Mouse (Mus musculus) limb, embryonic 14.5 days (tissue): ENCODE measurements around the gene Gpt2. TPM values are rescaled to one million over a fixed set of nuclear protein-coding genes. Genes with fewer than 3 reads are reported as not detected.

ENCODE experiments used
- ATAC-seq: fragments of 200-750 bp; cut with Nextera tagmentation; 2 replicates; pipeline ENCODE4 v1.8.0; 2017; ENCODE audit warnings: low read depth, moderate number of reproducible peaks, moderate TSS enrichment; ENCODE audit not compliant: low FRiP score
- DNase-seq: peaks from one replicate; pipeline ENCODE4 v3.0.0-alpha.2; 2015; ENCODE audit warnings: low spot score
- H3K27ac ChIP-seq: fragments of 300-500 bp; sonication (generic); replicated peaks from 2 replicates; pipeline ENCODE4 v1.5.1; 2014; ENCODE audit warnings: low read depth, mild to moderate bottlenecking, low read length, moderate library complexity, mixed read lengths
- H3K27me3 ChIP-seq: fragments of 300-500 bp; sonication (generic); 2 replicates; pipeline ENCODE4 v1.6.1; 2014; ENCODE audit warnings: low read length, mixed read lengths; ENCODE audit not compliant: control insufficient read depth, insufficient read depth
- H3K36me3 ChIP-seq: fragments of 300-500 bp; sonication (generic); 2 replicates; pipeline ENCODE4 v1.6.1; 2014; ENCODE audit warnings: mild to moderate bottlenecking, low read length, moderate library complexity, mixed read lengths; ENCODE audit not compliant: control insufficient read depth, insufficient read depth
- H3K4me1 ChIP-seq: fragments of 300-500 bp; sonication (generic); 2 replicates; pipeline ENCODE4 v1.6.1; 2014; ENCODE audit warnings: antibody characterized with exemption, low read length, mixed read lengths; ENCODE audit not compliant: control insufficient read depth, insufficient read depth
- H3K4me2 ChIP-seq: fragments of 300-500 bp; sonication (generic); replicated peaks from 2 replicates; pipeline ENCODE4 v1.6.1; 2014; ENCODE audit warnings: low read depth, mild to moderate bottlenecking, low read length, moderate library complexity; ENCODE audit not compliant: severe bottlenecking
- H3K4me3 ChIP-seq: fragments of 300-500 bp; sonication (generic); replicated peaks from 2 replicates; pipeline ENCODE4 v1.5.1; 2014; ENCODE audit warnings: low read length
- H3K9ac ChIP-seq: fragments of 300-500 bp; sonication (generic); 2 replicates; pipeline ENCODE4 v1.6.1; 2014; ENCODE audit warnings: mild to moderate bottlenecking, low read depth, low read length, moderate library complexity; ENCODE audit not compliant: severe bottlenecking
- H3K9me3 ChIP-seq: fragments of 300-500 bp; sonication (generic); 2 replicates; pipeline ENCODE4 v1.6.1; 2016; ENCODE audit warnings: low read length; ENCODE audit not compliant: control insufficient read depth
- POLR2A ChIP-seq: fragments of 200-500 bp; IDR thresholded peaks from 2 replicates; pipeline ENCODE4 v1.8.0; 2012; ENCODE audit warnings: inconsistent platforms, mild to moderate bottlenecking, moderate library complexity, borderline replicate concordance; ENCODE audit not compliant: insufficient read depth, insufficient read length; ENCODE audit errors: extremely low read depth
- WGBS: fragments of 180-500 bp; shearing (Covaris S2); extraction: QIAGEN DNeasy Blood & Tissue Kit; methylation state at CpG from one replicate; pipeline ENCODE4 v1.1.7; 2014; 5-methylcytosine and 5-hydroxymethylcytosine counted together
- polyA plus RNA-seq, 2 experiments: library from polyadenylated mRNA; depleted of rRNA in 1 of 2; stranded (reverse) in 1 of 2; unstranded in 1 of 2; fragments of >200 nt; fragmentation: Nextera tagmentation in 1 of 2; extraction: Ambion mirVana in 1 of 2; gene quantifications; 2 replicates each; pipeline versions ENCODE4 v1.2.1 to v1.2.3; 2012 to 2014

Gpt2 gene
- polyA plus RNA-seq, 2 experiments, result 24.6 to 36.2 TPM

DNA sequence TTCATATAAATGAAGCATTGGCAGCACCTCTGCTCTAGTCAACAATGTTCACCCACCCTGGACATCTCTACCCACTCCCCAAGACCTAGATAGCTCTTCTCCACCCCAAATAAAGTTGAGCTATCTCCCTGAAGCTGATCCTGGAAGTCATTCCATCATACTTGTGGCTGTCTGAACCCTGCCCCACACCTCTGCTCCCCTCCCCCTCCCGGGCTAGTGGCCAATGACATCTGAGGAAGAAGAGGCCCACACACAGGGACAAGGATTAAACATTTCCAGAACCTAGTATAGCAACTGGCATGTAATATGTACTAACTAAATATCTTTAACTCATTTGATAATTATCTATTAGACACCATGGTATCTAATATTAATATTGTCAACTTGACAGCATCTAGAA, 29.9 kb upstream of the Gpt2 start:
- Histone ChIP-seq H3K9ac (no peak overlapping the region), H3K4me3 (no peak overlapping the region), H3K36me3 (no peaks in the 10 kb centered on the region), H3K27me3 (no peaks in the 10 kb centered on the region), H3K27ac (no peak overlapping the region), H3K4me2 (no peak overlapping the region), H3K4me1 (no peaks in the 10 kb centered on the region), H3K9me3 (no peaks in the 10 kb centered on the region)
- 77% methylated on average over 1 of the region's 1 CpGs for WGBS
- no peak for ATAC-seq
- no peak for TF ChIP-seq POLR2A
- no peak for DNase-seq

GRCm38 (mm10) chr8:85464316-85464715, 28.1 kb upstream of the Gpt2 start:
- no peak overlapping the region for H3K4me2 ChIP-seq
- H3K27me3 ChIP-seq, result no peaks in the 10 kb centered on the region
- H3K36me3 ChIP-seq, result no peaks in the 10 kb centered on the region
- DNase-seq (no peak), ATAC-seq (no peak)
- no peak for TF ChIP-seq POLR2A
- no peaks in the 10 kb centered on the region for H3K9me3 ChIP-seq
- H3K9ac ChIP-seq, result no peak overlapping the region
- no peak overlapping the region for H3K27ac ChIP-seq
- no peak overlapping the region for H3K4me3 ChIP-seq
- no peaks in the 10 kb centered on the region for H3K4me1 ChIP-seq

DNA sequence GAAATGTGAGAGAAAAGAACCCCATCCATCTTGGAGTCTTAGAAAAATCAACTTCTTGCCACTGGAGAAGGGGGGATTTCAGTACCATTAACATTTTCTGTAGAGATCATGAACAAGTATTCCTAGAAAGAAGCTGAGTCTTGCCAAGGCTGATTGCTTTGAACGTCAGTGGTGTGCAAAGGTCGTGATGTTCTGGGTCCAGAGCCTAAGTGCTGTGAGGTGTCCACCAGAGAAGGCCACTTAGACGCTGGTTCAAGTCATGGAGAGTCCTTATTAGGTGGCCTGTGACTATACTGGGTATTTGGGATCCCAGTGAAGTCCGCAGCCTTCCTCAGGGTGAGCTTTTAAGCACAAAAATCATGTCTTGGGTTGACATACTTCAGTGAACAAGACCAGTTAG, 26.3 kb upstream of the Gpt2 start:
- Histone ChIP-seq H3K9ac (no peak overlapping the region), H3K9me3 (no peaks in the 10 kb centered on the region), H3K27me3 (no peaks in the 10 kb centered on the region), H3K27ac (no peak overlapping the region), H3K4me1 (no peaks in the 10 kb centered on the region), H3K36me3 (no peaks in the 10 kb centered on the region), H3K4me3 (no peak overlapping the region), H3K4me2 (no peak overlapping the region)
- no peak for ATAC-seq
- no peak for TF ChIP-seq POLR2A
- DNase-seq, result no peak
- 92% methylated on average over 4 of the region's 4 CpGs for WGBS

GRCm38 (mm10) chr8:85470753-85471152, 21.6 kb upstream of the Gpt2 start:
- Histone ChIP-seq H3K27me3 (no peaks in the 10 kb centered on the region), H3K9me3 (no peaks in the 10 kb centered on the region), H3K9ac (no peak overlapping the region), H3K27ac (no peak overlapping the region), H3K4me1 (no peaks in the 10 kb centered on the region), H3K4me2 (no peak overlapping the region), H3K36me3 (no peaks in the 10 kb centered on the region), H3K4me3 (no peak overlapping the region)
- TF ChIP-seq POLR2A, result no peak
- 80% methylated on average over 8 of the region's 8 CpGs for WGBS
- ATAC-seq (no peak), DNase-seq (no peak)

GRCm38 (mm10) chr8:85472800-85473199, 19.6 kb upstream of the Gpt2 start:
- no peak for TF ChIP-seq POLR2A
- ATAC-seq (no peak), DNase-seq (no peak)
- Histone ChIP-seq H3K4me3 (no peak overlapping the region), H3K4me1 (no peaks in the 10 kb centered on the region), H3K27me3 (no peaks in the 10 kb centered on the region), H3K4me2 (no peak overlapping the region), H3K9me3 (no peaks in the 10 kb centered on the region), H3K27ac (no peak overlapping the region), H3K36me3 (no peaks in the 10 kb centered on the region), H3K9ac (no peak overlapping the region)
- 70% methylated on average over 6 of the region's 6 CpGs for WGBS

- Histone ChIP-seq H3K9ac (no peak overlapping the region), H3K27me3 (no peaks in the 10 kb centered on the region), H3K4me3 (no peak overlapping the region), H3K9me3 (no peaks in the 10 kb centered on the region), H3K36me3 (no peaks in the 10 kb centered on the region), H3K27ac (no peak overlapping the region), H3K4me1 (no peaks in the 10 kb centered on the region), H3K4me2 (no peak overlapping the region)
- ATAC-seq (no peak), DNase-seq (no peak)
- no peak for TF ChIP-seq POLR2A
- WGBS, result 65% methylated on average over 4 of the region's 4 CpGs
Observed at GRCm38 (mm10) chr8:85473246-85473645, 19.1 kb upstream of the Gpt2 start.
